Comparison of ENCODE assay signal across 17 mouse cellular contexts in the genomic region with DNA sequence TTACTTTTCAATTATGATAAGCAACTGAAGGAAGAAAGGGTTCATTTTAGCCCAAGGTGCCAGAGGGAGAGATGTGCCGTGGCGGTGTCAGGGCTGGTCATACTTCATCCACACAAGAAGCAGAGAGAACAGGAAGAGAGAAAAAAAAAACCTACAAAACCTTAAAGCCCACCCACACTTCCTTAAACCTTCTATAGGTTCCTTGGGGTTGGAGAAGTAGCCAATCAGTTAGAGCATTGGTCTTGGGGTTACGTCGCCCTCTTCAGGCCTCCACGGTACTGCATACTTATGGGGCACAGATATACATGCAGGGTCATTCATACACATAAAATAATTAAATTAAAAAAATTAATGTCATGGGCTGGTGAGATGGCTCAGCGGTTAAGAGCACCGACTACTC. TPM values are rescaled to one million over a fixed set of nuclear protein-coding genes. Genes with fewer than 3 reads are reported as not detected.
DNase-seq lines count a peak whose midpoint lies in the region; ATAC-seq and TF ChIP-seq lines count a peak whose summit lies in the region.
"Had no signal": no experiment of that assay in that cellular context is flagged by ENCODE, and none has a peak within 500 bp of the region (broad histone marks: within the 10 kb centered on the region; RNA-seq: fewer than 3 reads in every experiment).

No protein-coding gene starts in this region.

- WGBS in liver, embryonic 14.5 days (ENCODE audit: insufficient replicate concordance), result 81% methylated on average over 7 of the region's 7 CpGs
- WGBS in liver, embryonic 11.5 days, result 90% methylated on average over 7 of the region's 7 CpGs
- WGBS in heart, embryonic 11.5 days (ENCODE audit: insufficient replicate concordance), result 85% methylated on average over 7 of the region's 7 CpGs

- TF ChIP-seq CTCF in liver, embryonic 14.5 days (IDR thresholded peaks at IDR 0.05; ENCODE audit: low read depth), result peak; percentile 43; the same call in 1 of the 2 replicates

- ATAC-seq in liver, embryonic 14.5 days (ENCODE audit: insufficient read depth), result no peak
- no peak for ATAC-seq in liver, embryonic 11.5 days (replicated peaks; ENCODE audit: low FRiP score)
- ATAC-seq in heart, embryonic 11.5 days (replicated peaks; ENCODE audit: insufficient number of reproducible peaks, low FRiP score, low TSS enrichment), result no peak
- ATAC-seq: forebrain, embryonic 14.5 days; inflammation-experienced regulatory T-cells, adult 6 months; midbrain, embryonic 16.5 days had no signal

- H3K9me3 ChIP-seq in liver, embryonic 14.5 days (ENCODE audit: control insufficient read depth, low read length), result no peaks in the 10 kb centered on the region
- no peaks in the 10 kb centered on the region for H3K9me3 ChIP-seq in liver, embryonic 11.5 days (ENCODE audit: control insufficient read depth, low read length)
- no peaks in the 10 kb centered on the region; the same call in 1 of the 2 replicates for H3K9me3 ChIP-seq in heart, embryonic 11.5 days (replicated peaks; ENCODE audit: control insufficient read depth, low read length)
- H3K9me3 ChIP-seq: limb, embryonic 12.5 days; neural tube, embryonic 12.5 days had no signal

- no peak overlapping the region for H3K4me3 ChIP-seq in liver, embryonic 14.5 days (ENCODE audit: insufficient read depth in 1 of 2, low read depth in 2 of 2, low read length in 2 of 2)
- no peak overlapping the region for H3K4me3 ChIP-seq in liver, embryonic 11.5 days (ENCODE audit: low read depth, low read length)
- no peak overlapping the region for H3K4me3 ChIP-seq in heart, embryonic 11.5 days (ENCODE audit: low read depth, low read length)
- H3K4me3 ChIP-seq: gastrocnemius, adult 2 months; limb, embryonic 12.5 days; neural tube, embryonic 12.5 days had no signal

- no peaks in the 10 kb centered on the region for H3K27me3 ChIP-seq in liver, embryonic 14.5 days (ENCODE audit: control insufficient read depth, insufficient read depth, low read length)
- H3K27me3 ChIP-seq in liver, embryonic 11.5 days (replicated peaks; ENCODE audit: control insufficient read depth, insufficient read depth, low read length), result no peaks in the 10 kb centered on the region
- no peaks in the 10 kb centered on the region for H3K27me3 ChIP-seq in heart, embryonic 11.5 days (ENCODE audit: control insufficient read depth, insufficient read depth, low read length)
- H3K27me3 ChIP-seq: limb, embryonic 12.5 days; neural tube, embryonic 12.5 days had no signal

- H3K9ac ChIP-seq in liver, embryonic 14.5 days (replicated peaks), result no peak overlapping the region
- no peak overlapping the region for H3K9ac ChIP-seq in liver, embryonic 11.5 days (ENCODE audit: low read depth, low read length)
- H3K9ac ChIP-seq in heart, embryonic 11.5 days (ENCODE audit: low read depth, low read length), result no peak overlapping the region
- H3K9ac ChIP-seq: limb, embryonic 12.5 days; neural tube, embryonic 12.5 days had no signal

- H3K27ac ChIP-seq in liver, embryonic 14.5 days, result no peak overlapping the region
- no peak overlapping the region for H3K27ac ChIP-seq in liver, embryonic 11.5 days (ENCODE audit: low read depth, low read length)
- H3K27ac ChIP-seq in heart, embryonic 11.5 days (ENCODE audit: low read depth, low read length), result no peak overlapping the region
- H3K27ac ChIP-seq: gastrocnemius, adult 2 months; neural tube, embryonic 12.5 days had no signal

- no peaks in the 10 kb centered on the region for H3K36me3 ChIP-seq in liver, embryonic 14.5 days (replicated peaks; ENCODE audit: control insufficient read depth, insufficient read depth, low read depth)
- H3K36me3 ChIP-seq in liver, embryonic 11.5 days (ENCODE audit: control insufficient read depth, insufficient read depth, low read length), result no peaks in the 10 kb centered on the region
- H3K36me3 ChIP-seq in heart, embryonic 11.5 days (ENCODE audit: control insufficient read depth, insufficient read depth, low read length), result peaks cover 7% of the 10 kb centered on the region
- H3K36me3 ChIP-seq: neural tube, embryonic 12.5 days had no signal

- no peak overlapping the region for H3K4me2 ChIP-seq in liver, embryonic 14.5 days (ENCODE audit: low read depth)
- no peak overlapping the region for H3K4me2 ChIP-seq in liver, embryonic 11.5 days
- no peak overlapping the region for H3K4me2 ChIP-seq in heart, embryonic 11.5 days
- H3K4me2 ChIP-seq: limb, embryonic 12.5 days; neural tube, embryonic 12.5 days had no signal

- no peaks in the 10 kb centered on the region for H3K4me1 ChIP-seq in liver, embryonic 14.5 days (replicated peaks; ENCODE audit: control insufficient read depth in 2 of 2, insufficient read depth in 2 of 2, low read length in 1 of 2)
- no peaks in the 10 kb centered on the region for H3K4me1 ChIP-seq in liver, embryonic 11.5 days (replicated peaks; ENCODE audit: control insufficient read depth, insufficient read depth, low read length)
- H3K4me1 ChIP-seq in heart, embryonic 11.5 days (ENCODE audit: control insufficient read depth, insufficient read depth, low read length), result peaks cover 3% of the 10 kb centered on the region; the same call in 1 of the 2 replicates
- H3K4me1 ChIP-seq: neural tube, embryonic 12.5 days had no signal

- no peak for TF ChIP-seq EP300 in liver, embryonic 14.5 days (IDR thresholded peaks at IDR 0.05; ENCODE audit: low read depth)

- DNase-seq in liver, embryonic 14.5 days (ENCODE audit: low read depth in 3 of 3, low spot score in 3 of 3), result no peak
- no peak for DNase-seq in liver, embryonic 11.5 days (ENCODE audit: low spot score)
- DNase-seq in thymus, postnatal 4 days, result peak; percentile 56
- DNase-seq in thymus, postnatal 10 days (ENCODE audit: low spot score in 2 of 2), result no peak
- peak; percentile 59 for DNase-seq in ZHBTc4 (ENCODE audit: low read depth, low spot score)
- no peak for DNase-seq in T-cell, adult 2 months (ENCODE audit: low spot score)
- DNase-seq: cerebellum, adult 8-10 months; gastrocnemius, adult 2 months; kidney, postnatal 4 days; lung, postnatal 36 days had no signal

RNA-seq across cellular contexts. Expression of gene Fbxo17, which starts 5.5 kb away (rescaled TPM):
- polyA plus RNA-seq in liver, embryonic 14.5 days (2012; rRNA removed), result 0.68 and 0.76 TPM in 2 replicates
- polyA plus RNA-seq in liver, embryonic 14.5 days (2014; fragmentation: Nextera tagmentation; extraction: Ambion mirVana), result 0.61 and 0.93 TPM in 2 replicates
- polyA plus RNA-seq in liver, embryonic 11.5 days (2014; fragmentation: Nextera tagmentation; extraction: Ambion mirVana), result 3.1 and 3.7 TPM in 2 replicates
- 12.0 and 12.7 TPM in 2 replicates for polyA plus RNA-seq in heart, embryonic 11.5 days (2014; fragmentation: Nextera tagmentation; extraction: Ambion mirVana)

RNA-seq across cellular contexts. Expression of gene Mrps12, which starts 19.5 kb away (rescaled TPM):
- 46.2 and 50.2 TPM in 2 replicates for polyA plus RNA-seq in liver, embryonic 14.5 days (2012; rRNA removed)
- polyA plus RNA-seq in liver, embryonic 14.5 days (2014; fragmentation: Nextera tagmentation; extraction: Ambion mirVana), result 82.5 and 91.0 TPM in 2 replicates
- 172 and 180 TPM in 2 replicates for polyA plus RNA-seq in liver, embryonic 11.5 days (2014; fragmentation: Nextera tagmentation; extraction: Ambion mirVana)
- 133 and 134 TPM in 2 replicates for polyA plus RNA-seq in heart, embryonic 11.5 days (2014; fragmentation: Nextera tagmentation; extraction: Ambion mirVana)

RNA-seq across cellular contexts. Expression of gene Sars2, which starts 19.7 kb away (rescaled TPM):
- polyA plus RNA-seq in liver, embryonic 14.5 days (2012; rRNA removed), result 11.4 and 12.7 TPM in 2 replicates
- 9.3 and 11.3 TPM in 2 replicates for polyA plus RNA-seq in liver, embryonic 14.5 days (2014; fragmentation: Nextera tagmentation; extraction: Ambion mirVana)
- 31.3 and 35.3 TPM in 2 replicates for polyA plus RNA-seq in liver, embryonic 11.5 days (2014; fragmentation: Nextera tagmentation; extraction: Ambion mirVana)
- polyA plus RNA-seq in heart, embryonic 11.5 days (2014; fragmentation: Nextera tagmentation; extraction: Ambion mirVana), result 20.9 and 21.2 TPM in 2 replicates

RNA-seq across cellular contexts. Expression of gene Fbxo27, which starts 29.4 kb away (rescaled TPM):
- 0.37 and 0.55 TPM in 2 replicates for polyA plus RNA-seq in liver, embryonic 14.5 days (2012; rRNA removed)
- 0.09 and 0.15 TPM in 2 replicates for polyA plus RNA-seq in liver, embryonic 14.5 days (2014; fragmentation: Nextera tagmentation; extraction: Ambion mirVana)
- polyA plus RNA-seq in liver, embryonic 11.5 days (2014; fragmentation: Nextera tagmentation; extraction: Ambion mirVana), result 1.4 and 1.7 TPM in 2 replicates
- 3.3 and 5.1 TPM in 2 replicates for polyA plus RNA-seq in heart, embryonic 11.5 days (2014; fragmentation: Nextera tagmentation; extraction: Ambion mirVana)

RNA-seq across cellular contexts. Expression of gene Ccer2, which starts 33.9 kb away (rescaled TPM):
- polyA plus RNA-seq in liver, embryonic 14.5 days (2012; rRNA removed), result not detected in 2 replicates
- polyA plus RNA-seq in liver, embryonic 14.5 days (2014; fragmentation: Nextera tagmentation; extraction: Ambion mirVana), result not detected in 2 replicates
- polyA plus RNA-seq in liver, embryonic 11.5 days (2014; fragmentation: Nextera tagmentation; extraction: Ambion mirVana), result not detected in 2 replicates
- polyA plus RNA-seq in heart, embryonic 11.5 days (2014; fragmentation: Nextera tagmentation; extraction: Ambion mirVana), result not detected in 2 replicates
- polyA plus RNA-seq: forebrain, embryonic 14.5 days; inflammation-experienced regulatory T-cells, adult 6 months; spleen, adult 2 months had no signal

Comparison
In these comparisons a context has a peak if more than half of its experiments do, and no peak if none do; other contexts are left out.
1. DNase-seq: peak in thymus, postnatal 4 days (single experiment) and ZHBTc4 (single experiment); none in liver, embryonic 14.5 days (0 of 3), liver, embryonic 11.5 days (single experiment), thymus, postnatal 10 days (0 of 2) and T-cell, adult 2 months (single experiment).